Mouse (Mus musculus) myocyte (in vitro differentiated cells): ENCODE results near the gene Sh3pxd2a. TPM values are rescaled to one million over a fixed set of nuclear protein-coding genes. Genes with fewer than 3 reads are reported as not detected.

Experiments
- H3K27me3 ChIP-seq: one replicate; pipeline ENCODE4 v1.6.1; 2011; ENCODE audit not compliant: control insufficient read depth, insufficient read depth, insufficient read length
- H3K36me3 ChIP-seq: one replicate; pipeline ENCODE4 v1.6.1; 2011; ENCODE audit not compliant: control insufficient read depth, insufficient read depth
- H3K4me2 ChIP-seq: one replicate; pipeline ENCODE4 v1.6.1; 2011; ENCODE audit warnings: low read depth, control low read depth
- H3K4me3 ChIP-seq: one replicate; pipeline ENCODE4 v1.5.1; 2011; ENCODE audit warnings: mild to moderate bottlenecking, control low read depth, moderate library complexity
- H3K79me2 ChIP-seq: one replicate; pipeline ENCODE4 v1.6.1; 2011; ENCODE audit not compliant: control insufficient read depth, insufficient read depth
- H3ac ChIP-seq: one replicate; pipeline ENCODE4 v1.6.1; 2011; ENCODE audit not compliant: control insufficient read depth, insufficient read length
- CEBPB ChIP-seq: IDR thresholded peaks from 2 replicates; pipeline ENCODE4 v1.6.1; 2011; ENCODE audit warnings: mild to moderate bottlenecking, moderate library complexity; ENCODE audit not compliant: poor library complexity, insufficient read depth, severe bottlenecking
- E2F4 ChIP-seq: IDR thresholded peaks from one replicate; pipeline ENCODE4 v1.6.1; 2011; ENCODE audit warnings: mild to moderate bottlenecking, control low read depth, moderate library complexity; ENCODE audit not compliant: insufficient read depth
- MAX ChIP-seq: IDR thresholded peaks from one replicate; pipeline ENCODE4 v1.6.1; 2011; ENCODE audit warnings: low read depth, mild to moderate bottlenecking, control low read depth
- MYOD1 ChIP-seq, 3 experiments: IDR thresholded peaks; one replicate each; pipeline ENCODE4 v1.6.1; 2011; ENCODE audit warnings: control low read depth in 2 of 3, low read depth in 2 of 3, mild to moderate bottlenecking in 2 of 3, moderate library complexity in 1 of 3; ENCODE audit not compliant: insufficient read length in 2 of 3, control insufficient read depth in 1 of 3
- MYOG ChIP-seq, 3 experiments: IDR thresholded peaks; one replicate each; pipeline ENCODE4 v1.6.1; 2011; ENCODE audit warnings: control low read depth in 2 of 3, low read depth in 2 of 3, mild to moderate bottlenecking in 2 of 3; ENCODE audit not compliant: insufficient read length in 2 of 3, control insufficient read depth in 1 of 3, insufficient read depth in 1 of 3
- POLR2A ChIP-seq: IDR thresholded peaks from one replicate; pipeline ENCODE4 v1.6.1; 2011; ENCODE audit warnings: low read depth, mild to moderate bottlenecking, control low read depth, moderate library complexity; ENCODE audit not compliant: insufficient read length
- POLR2AphosphoS2 ChIP-seq: IDR thresholded peaks from one replicate; pipeline ENCODE4 v1.6.1; 2011; ENCODE audit warnings: low read depth, control low read depth; ENCODE audit not compliant: insufficient read length
- REST ChIP-seq: IDR thresholded peaks from one replicate; pipeline ENCODE4 v1.6.1; 2011; ENCODE audit warnings: mild to moderate bottlenecking, control low read depth, moderate library complexity; ENCODE audit not compliant: insufficient read depth, insufficient read length
- SRF ChIP-seq: IDR thresholded peaks from one replicate; pipeline ENCODE4 v1.6.1; 2011; ENCODE audit warnings: low read depth; ENCODE audit not compliant: control insufficient read depth, insufficient read length
- TCF12 ChIP-seq: IDR thresholded peaks from one replicate; pipeline ENCODE4 v1.6.1; 2011; ENCODE audit warnings: mild to moderate bottlenecking, control low read depth; ENCODE audit not compliant: poor library complexity, insufficient read depth, severe bottlenecking
- TCF3 ChIP-seq: IDR thresholded peaks from one replicate; pipeline ENCODE4 v1.6.1; 2011; ENCODE audit warnings: low read depth, control low read depth; ENCODE audit not compliant: insufficient read length
- USF1 ChIP-seq: IDR thresholded peaks from one replicate; pipeline ENCODE4 v1.6.1; 2011; ENCODE audit warnings: low read depth, mild to moderate bottlenecking, control low read depth, moderate library complexity
- polyA plus RNA-seq: library from polyadenylated mRNA; unstranded; fragments of >200 nt; fragmentation: generic; extraction: Trizol; gene quantifications from one replicate; pipeline ENCODE4 v1.2.1, GENCODE M21; 2012; ENCODE audit warnings: missing spikeins

Gene Sh3pxd2a
- polyA plus RNA-seq, 1 experiment = 59.5 TPM

GRCm38 (mm10) chr19:47369008-47369407 lies 95.2 kb downstream of the Sh3pxd2a start:
- Histone ChIP-seq H3K36me3 (no peaks in the 10 kb centered on the region), H3K4me3 (no peak overlapping the region), H3ac (no peak overlapping the region), H3K27me3 (no peaks in the 10 kb centered on the region), H3K79me2 (peaks cover 3% of the 10 kb centered on the region), H3K4me2 (no peak overlapping the region)
- TF ChIP-seq MYOD1 (IDR thresholded peaks at IDR 0.05; ENCODE audit: control insufficient read depth in 1 of 3, insufficient read length in 2 of 3, low read depth in 2 of 3) = no peak
- no peak for TF ChIP-seq POLR2AphosphoS2
- TF ChIP-seq TCF3 = no peak
- TF ChIP-seq REST = no peak
- TF ChIP-seq MAX = no peak
- no peak for TF ChIP-seq USF1
- TF ChIP-seq TCF12 = no peak
- no peak for TF ChIP-seq CEBPB
- no peak for TF ChIP-seq SRF
- TF ChIP-seq E2F4 = no peak
- no peak for TF ChIP-seq MYOG (IDR thresholded peaks at IDR 0.05; ENCODE audit: control insufficient read depth in 1 of 3, insufficient read depth in 1 of 3, insufficient read length in 2 of 3, low read depth in 2 of 3)
- no peak for TF ChIP-seq POLR2A

- no peak for TF ChIP-seq MYOG (IDR thresholded peaks at IDR 0.05; ENCODE audit: control insufficient read depth in 1 of 3, insufficient read depth in 1 of 3, insufficient read length in 2 of 3, low read depth in 2 of 3)
- TF ChIP-seq POLR2A = peak; percentile 30
- peaks cover 3% of the 10 kb centered on the region for H3K79me2 ChIP-seq
- no peak overlapping the region for H3K4me3 ChIP-seq
- no peaks in the 10 kb centered on the region for H3K36me3 ChIP-seq
- no peaks in the 10 kb centered on the region for H3K27me3 ChIP-seq
- H3K4me2 ChIP-seq = no peak overlapping the region
- H3ac ChIP-seq = no peak overlapping the region
These were observed 96.8 kb downstream of the Sh3pxd2a start for GRCm38 (mm10) chr19:47367271-47367879.

- Histone ChIP-seq H3K4me2 (no peak overlapping the region), H3K4me3 (no peak overlapping the region), H3K27me3 (no peaks in the 10 kb centered on the region), H3ac (no peak overlapping the region), H3K79me2 (peaks cover under 1% of the 10 kb centered on the region), H3K36me3 (no peaks in the 10 kb centered on the region)
- TF ChIP-seq REST (no peak), TCF12 (no peak), CEBPB (no peak), POLR2A (no peak), POLR2AphosphoS2 (no peak)
These were observed 97.6 kb downstream of the Sh3pxd2a start for GRCm38 (mm10) chr19:47366576-47366975.

- no peaks in the 10 kb centered on the region for H3K27me3 ChIP-seq
- no peak overlapping the region for H3ac ChIP-seq
- no peak overlapping the region for H3K4me2 ChIP-seq
- H3K4me3 ChIP-seq = no peak overlapping the region
- H3K79me2 ChIP-seq = no peaks in the 10 kb centered on the region
- TF ChIP-seq POLR2A = no peak
- TF ChIP-seq MYOG (IDR thresholded peaks at IDR 0.05; ENCODE audit: control insufficient read depth in 1 of 3, insufficient read depth in 1 of 3, insufficient read length in 2 of 3, low read depth in 2 of 3) = no peak
- TF ChIP-seq E2F4 = no peak
- no peak for TF ChIP-seq TCF3
- no peak for TF ChIP-seq POLR2AphosphoS2
- TF ChIP-seq USF1 = no peak
- no peak for TF ChIP-seq TCF12
- no peak for TF ChIP-seq SRF
- TF ChIP-seq MAX = no peak
- TF ChIP-seq MYOD1 (IDR thresholded peaks at IDR 0.05; ENCODE audit: control insufficient read depth in 1 of 3, insufficient read length in 2 of 3, low read depth in 2 of 3) = no peak
- TF ChIP-seq CEBPB = no peak
- peaks cover under 1% of the 10 kb centered on the region for H3K36me3 ChIP-seq
These were observed 101.0 kb downstream of the Sh3pxd2a start for GRCm38 (mm10) chr19:47363086-47363668.

- H3ac ChIP-seq = no peak overlapping the region
- peaks cover 3% of the 10 kb centered on the region for H3K36me3 ChIP-seq
- H3K4me2 ChIP-seq = no peak overlapping the region
- H3K4me3 ChIP-seq = no peak overlapping the region
- TF ChIP-seq SRF = no peak
- no peak for TF ChIP-seq MAX
- TF ChIP-seq MYOD1 (IDR thresholded peaks at IDR 0.05; ENCODE audit: control insufficient read depth in 1 of 3, insufficient read length in 2 of 3, low read depth in 2 of 3) = no peak
- no peak for TF ChIP-seq POLR2A
- TF ChIP-seq CEBPB = no peak
- TF ChIP-seq TCF12 = no peak
- no peak for TF ChIP-seq TCF3
- TF ChIP-seq REST = no peak
- no peak for TF ChIP-seq POLR2AphosphoS2
- TF ChIP-seq MYOG (IDR thresholded peaks at IDR 0.05; ENCODE audit: control insufficient read depth in 1 of 3, insufficient read depth in 1 of 3, insufficient read length in 2 of 3, low read depth in 2 of 3) = no peak
- no peak for TF ChIP-seq E2F4
- TF ChIP-seq USF1 = no peak
- H3K79me2 ChIP-seq = no peaks in the 10 kb centered on the region
- no peaks in the 10 kb centered on the region for H3K27me3 ChIP-seq
These were observed 103.3 kb downstream of the Sh3pxd2a start for GRCm38 (mm10) chr19:47360921-47361320.
